Mouse (Mus musculus) left cerebral cortex, adult 2 months (tissue): Measurements from ENCODE around the gene Snap91. TPM values are rescaled to one million over a fixed set of nuclear protein-coding genes. Genes with fewer than 3 reads are reported as not detected.

Experiments
- DNase-seq, 2 experiments: peaks; one replicate each; pipeline ENCODE4 v3.0.0; 2021 to 2022; ENCODE audit warnings: low spot score in 2 of 2, mixed read lengths in 1 of 2; ENCODE audit errors: extremely low spot score in 1 of 2
- H3K27ac ChIP-seq: fragments of 200-600 bp; 2 replicates; pipeline ENCODE4 v1.8.1; 2022
- H3K4me3 ChIP-seq: fragments of 200-600 bp; 2 replicates; pipeline ENCODE4 v1.8.1; 2022
- CTCF ChIP-seq: fragments of 200-600 bp; IDR thresholded peaks from 2 replicates; pipeline ENCODE4 v1.8.1; 2022; ENCODE audit warnings: antibody characterized with exemption, mild to moderate bottlenecking, moderate library complexity
- intact Hi-C: fragments of 180-260 bp; cut with DNase I; formaldehyde crosslinking; loops from one replicate; pipeline ENCODE4 v1.15.1; 2025
- total RNA-seq, 2 experiments: library from RNA; stranded (reverse); gene quantifications; 2 replicates each; pipeline ENCODE4 v1.2.3; 2021

The Snap91 gene
- total RNA-seq, 2 experiments from 2014 or later: 384 to 394 TPM

DNA sequence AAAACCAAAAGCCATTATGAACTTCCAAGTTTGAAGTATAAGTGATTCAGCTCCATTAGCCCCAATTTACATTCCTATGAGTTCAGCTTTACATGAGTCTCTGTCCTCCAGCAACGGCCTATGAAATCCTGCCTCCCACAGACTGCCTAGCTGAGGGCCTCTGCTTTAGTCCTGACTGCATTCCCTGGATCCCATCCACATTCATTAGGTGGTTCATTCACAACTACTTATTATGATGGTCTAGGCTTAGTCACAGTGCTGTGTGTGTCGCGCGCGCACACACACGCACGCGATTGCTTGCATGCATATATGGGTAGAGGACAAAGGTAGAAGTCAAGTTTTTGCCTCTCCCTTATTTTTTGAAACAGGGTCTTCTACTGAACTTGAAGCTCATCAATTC is 141.7 kb downstream of the Snap91 start:
- DNase-seq: no peak
- intact Hi-C loops: no loop called here
- H3K4me3 ChIP-seq: no peak overlapping the region
- H3K27ac ChIP-seq: no peak overlapping the region
- TF ChIP-seq CTCF: no peak

DNA sequence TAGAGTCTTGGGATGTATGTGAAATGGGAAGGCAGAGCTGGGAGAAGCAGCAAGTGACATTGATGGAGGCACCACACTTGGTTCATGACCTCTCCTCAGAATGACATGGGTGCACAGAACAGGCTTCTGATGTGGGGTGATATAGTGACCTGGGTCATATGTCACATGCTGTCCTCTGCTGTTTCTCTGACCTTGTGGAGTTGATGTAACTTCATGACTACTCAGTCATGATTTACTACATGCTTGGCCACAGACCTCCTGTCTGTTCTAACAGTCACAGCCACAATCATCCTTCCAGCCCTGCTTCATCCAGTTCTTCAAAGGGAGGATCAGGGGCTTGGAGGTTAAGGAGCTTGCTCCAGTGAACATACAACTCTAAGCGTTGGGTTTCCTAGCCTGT is 142.4 kb downstream of the Snap91 start:
- Histone ChIP-seq H3K4me3 (no peak overlapping the region), H3K27ac (no peak overlapping the region)
- no peak for TF ChIP-seq CTCF
- intact Hi-C loops: no loop called here
- DNase-seq: no peak

DNA sequence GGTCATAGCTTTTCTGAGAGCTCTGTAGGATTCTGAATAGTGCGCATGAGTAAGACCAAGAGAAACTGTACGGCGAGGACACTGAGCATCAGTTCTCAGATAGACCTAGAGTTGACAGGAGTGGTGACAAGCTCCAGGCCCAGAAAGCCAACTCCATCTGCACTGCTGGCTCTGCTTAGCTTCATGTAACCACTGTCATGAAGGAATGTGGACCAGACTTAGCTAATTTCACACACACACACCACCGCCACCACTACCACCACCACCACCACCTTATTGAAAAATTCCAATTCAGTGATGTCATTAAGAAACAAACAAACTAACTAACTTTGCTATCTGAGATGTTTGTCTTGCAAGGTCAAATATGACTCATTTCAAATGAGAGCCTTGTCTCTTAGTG is 143.5 kb downstream of the Snap91 start:
- no peak for TF ChIP-seq CTCF

GRCm38 (mm10) chr9:86734795-86735194 is 145.7 kb downstream of the Snap91 start:
- no peak for TF ChIP-seq CTCF
- DNase-seq: no peak
- Histone ChIP-seq H3K27ac (no peak overlapping the region), H3K4me3 (no peak overlapping the region)
- intact Hi-C loops: no loop called here

More for the DNA sequence above, 143.5 kb downstream of the Snap91 start:
- Histone ChIP-seq H3K4me3 (no peak overlapping the region), H3K27ac (no peak overlapping the region)
- no peak for DNase-seq
- intact Hi-C loops: no loop called here

GRCm38 (mm10) chr9:86734357-86734756 is 146.1 kb downstream of the Snap91 start:
- intact Hi-C loops: no loop called here
- Histone ChIP-seq H3K4me3 (no peak overlapping the region), H3K27ac (no peak overlapping the region)
- DNase-seq: no peak
- no peak for TF ChIP-seq CTCF

- H3K27ac ChIP-seq: no peak overlapping the region
- intact Hi-C loops: no loop called here
- no peak for DNase-seq
- H3K4me3 ChIP-seq: no peak overlapping the region
- no peak for TF ChIP-seq CTCF
These were observed 150.6 kb downstream of the Snap91 start for GRCm38 (mm10) chr9:86729811-86730210.

GRCm38 (mm10) chr9:86729084-86729483 is 151.4 kb downstream of the Snap91 start:
- Histone ChIP-seq H3K4me3 (no peak overlapping the region), H3K27ac (no peak overlapping the region)
- no peak for TF ChIP-seq CTCF
- intact Hi-C loops: no loop called here
- DNase-seq: no peak

- no peak for TF ChIP-seq CTCF
- intact Hi-C loops: no loop called here
- H3K4me3 ChIP-seq: no peak overlapping the region
- H3K27ac ChIP-seq: no peak overlapping the region
- no peak for DNase-seq
These were observed 152.1 kb downstream of the Snap91 start for GRCm38 (mm10) chr9:86728214-86728814.

- Histone ChIP-seq H3K4me3 (no peak overlapping the region), H3K27ac (no peak overlapping the region)
- no peak for TF ChIP-seq CTCF
- intact Hi-C loops: no loop called here
- DNase-seq: no peak
These were observed 154.1 kb downstream of the Snap91 start for GRCm38 (mm10) chr9:86726381-86726720.

DNA sequence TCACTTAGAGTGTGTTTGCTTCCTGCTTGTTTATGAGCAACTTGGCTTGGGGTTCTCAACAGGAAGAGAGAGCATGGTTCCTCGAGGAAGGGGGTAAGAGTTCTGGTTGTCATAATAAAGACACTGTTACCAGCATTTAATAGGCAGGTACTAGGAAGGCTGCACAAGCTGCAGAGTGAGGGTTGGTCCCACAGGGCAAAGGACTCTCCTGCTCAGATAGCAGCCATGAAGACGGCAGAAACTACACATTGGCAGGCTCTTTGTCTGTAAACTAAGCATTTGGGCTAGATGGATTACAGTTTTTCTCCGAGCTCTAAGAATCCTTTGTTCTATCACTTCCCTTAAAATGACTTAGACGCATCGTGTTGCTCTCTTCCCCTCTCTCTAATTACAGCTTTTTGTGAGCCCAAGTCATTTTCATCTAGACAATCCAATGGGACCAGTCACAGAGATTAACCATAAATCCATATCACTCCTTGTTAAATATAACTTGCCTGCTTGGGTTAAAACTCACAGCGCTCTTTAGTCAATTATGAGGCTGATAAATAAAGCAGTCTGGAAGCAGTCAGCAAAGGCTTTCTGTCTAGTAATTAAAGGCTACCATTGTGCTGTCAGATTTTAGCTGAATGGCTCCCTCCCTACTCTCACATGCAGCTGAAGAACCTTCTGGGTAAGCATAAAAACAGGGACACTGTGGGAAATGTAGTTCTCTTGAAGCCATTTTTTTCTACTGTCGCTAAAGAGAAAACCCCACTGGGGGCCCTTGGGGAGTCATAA is 154.7 kb downstream of the Snap91 start:
- no peak overlapping the region for H3K4me3 ChIP-seq
- TF ChIP-seq CTCF: no peak
- DNase-seq: no peak
- H3K27ac ChIP-seq: no peak overlapping the region
- intact Hi-C loops: no loop called here

- no peak for TF ChIP-seq CTCF
- intact Hi-C loops: no loop called here
- no peak overlapping the region for H3K27ac ChIP-seq
These were observed 155.4 kb downstream of the Snap91 start for GRCm38 (mm10) chr9:86725066-86725465.

GRCm38 (mm10) chr9:86720794-86721193 is 159.7 kb downstream of the Snap91 start:
- Histone ChIP-seq H3K4me3 (no peak overlapping the region), H3K27ac (no peak overlapping the region)
- no peak for TF ChIP-seq CTCF
- no peak for DNase-seq
- intact Hi-C loops: no loop called here

More at GRCm38 (mm10) chr9:86725066-86725465, 155.4 kb downstream of the Snap91 start:
- H3K4me3 ChIP-seq: no peak overlapping the region
- DNase-seq: no peak

DNA sequence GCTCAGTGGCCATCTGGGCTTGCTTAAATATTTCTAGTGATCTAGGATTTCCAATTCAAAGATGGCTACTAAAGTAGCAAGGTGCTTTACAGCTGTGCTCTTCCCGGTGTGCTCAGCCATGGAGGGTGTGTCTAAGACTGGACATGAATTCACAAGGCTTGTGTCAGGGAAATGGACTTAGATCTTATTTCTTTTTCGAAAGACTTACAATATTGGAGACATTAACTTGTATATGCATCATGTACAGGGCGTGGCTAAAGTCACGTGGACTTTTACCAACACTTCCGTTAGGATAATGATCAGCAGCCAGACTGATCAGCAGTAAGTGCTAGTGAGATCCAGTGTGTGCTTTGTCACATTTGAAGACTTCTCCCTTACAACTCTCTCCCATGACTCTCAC is 160.2 kb downstream of the Snap91 start:
- intact Hi-C loops: no loop called here
- H3K4me3 ChIP-seq: no peak overlapping the region
- TF ChIP-seq CTCF: no peak
- no peak overlapping the region for H3K27ac ChIP-seq
- no peak for DNase-seq
